Mouse (Mus musculus) CH12F3 (cell line): ENCODE results near the gene Cd84.
"Not testable (repeated sequence)": the region's sequence is repeated elsewhere in the genome, so short reads cannot be mapped to it uniquely, and the experiment has no call there.

Experiments
- in situ Hi-C: fragments of 300-500 bp; cut with MboI; formaldehyde crosslinking; loops from 2 replicates; pipeline ENCODE4 v1.14.3; 2020; ENCODE audit warnings: low sequenced_read_pairs

The Cd84 gene

GRCm38 (mm10) chr1:171839488-171839887 is at the start of gene Cd84:
Gene Cd84 (plus strand): TSS chr1:171839697.
- in situ Hi-C loops, result no loop called here

GRCm38 (mm10) chr1:171791491-171791890 is 48.0 kb upstream of the Cd84 start:
- in situ Hi-C loops, result no loop called here

DNA sequence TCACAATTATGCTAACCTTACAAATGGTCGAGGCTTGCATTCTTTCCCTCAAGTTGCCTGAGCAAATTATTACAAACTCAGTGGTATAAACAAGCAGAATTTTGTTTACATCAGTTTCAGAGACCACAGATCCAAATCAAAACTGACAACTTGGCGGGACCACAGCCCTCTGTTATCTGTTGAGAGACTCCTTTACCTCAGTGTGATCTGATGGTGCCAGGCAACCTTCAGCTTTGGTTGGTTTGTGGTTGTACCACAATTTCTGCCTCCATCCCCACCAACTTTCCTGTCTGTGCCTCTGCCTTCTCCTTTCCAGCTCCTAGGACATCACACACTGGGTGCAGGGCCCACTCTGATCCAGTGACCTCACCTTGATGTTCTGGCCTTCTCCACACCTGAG is 43.3 kb upstream of the Cd84 start:
- in situ Hi-C loops, result no loop called here

DNA sequence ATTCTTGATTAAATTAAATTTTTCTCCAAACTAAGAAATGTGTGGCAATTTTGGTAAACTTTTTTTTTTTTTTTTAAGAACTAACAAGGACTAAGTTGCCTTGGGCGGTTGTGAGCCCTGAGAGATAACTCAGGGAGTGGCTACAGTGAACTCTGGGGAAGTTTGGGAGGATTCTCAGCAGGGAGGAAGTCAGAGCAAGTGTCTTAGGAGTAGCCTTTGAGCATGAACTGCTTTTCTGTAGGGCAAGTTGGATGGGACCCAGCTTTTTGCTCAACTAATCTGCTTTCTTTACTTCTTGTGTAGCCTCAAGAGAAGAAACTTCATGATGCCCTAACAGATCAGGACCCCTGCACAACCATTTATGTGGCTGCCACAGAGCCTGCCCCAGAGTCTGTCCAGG is 41.7 kb upstream of the Cd84 start:
- in situ Hi-C loops, result no loop called here

DNA sequence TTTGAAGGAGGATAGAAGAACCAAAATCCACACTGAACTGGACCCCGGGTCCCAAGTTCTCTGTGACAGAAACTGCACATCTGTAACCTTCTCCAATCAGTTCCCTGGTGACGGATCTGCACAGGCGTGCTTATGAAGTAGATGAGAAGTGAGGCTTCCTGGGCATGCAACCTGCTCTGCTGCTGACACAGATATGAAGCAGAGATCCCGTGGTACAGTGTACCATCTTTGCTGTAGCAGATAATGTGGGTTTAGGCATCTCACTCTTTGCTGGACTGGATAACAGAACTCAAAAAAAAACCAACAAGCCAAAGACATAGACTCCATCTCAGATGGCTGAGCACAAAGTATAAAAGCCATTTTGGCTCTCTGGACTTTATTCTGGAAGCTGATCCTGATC is 39.8 kb upstream of the Cd84 start:
- in situ Hi-C loops, result no loop called here

GRCm38 (mm10) chr1:171811048-171811447 is 28.4 kb upstream of the Cd84 start:
- in situ Hi-C loops, result not testable (repeated sequence)

DNA sequence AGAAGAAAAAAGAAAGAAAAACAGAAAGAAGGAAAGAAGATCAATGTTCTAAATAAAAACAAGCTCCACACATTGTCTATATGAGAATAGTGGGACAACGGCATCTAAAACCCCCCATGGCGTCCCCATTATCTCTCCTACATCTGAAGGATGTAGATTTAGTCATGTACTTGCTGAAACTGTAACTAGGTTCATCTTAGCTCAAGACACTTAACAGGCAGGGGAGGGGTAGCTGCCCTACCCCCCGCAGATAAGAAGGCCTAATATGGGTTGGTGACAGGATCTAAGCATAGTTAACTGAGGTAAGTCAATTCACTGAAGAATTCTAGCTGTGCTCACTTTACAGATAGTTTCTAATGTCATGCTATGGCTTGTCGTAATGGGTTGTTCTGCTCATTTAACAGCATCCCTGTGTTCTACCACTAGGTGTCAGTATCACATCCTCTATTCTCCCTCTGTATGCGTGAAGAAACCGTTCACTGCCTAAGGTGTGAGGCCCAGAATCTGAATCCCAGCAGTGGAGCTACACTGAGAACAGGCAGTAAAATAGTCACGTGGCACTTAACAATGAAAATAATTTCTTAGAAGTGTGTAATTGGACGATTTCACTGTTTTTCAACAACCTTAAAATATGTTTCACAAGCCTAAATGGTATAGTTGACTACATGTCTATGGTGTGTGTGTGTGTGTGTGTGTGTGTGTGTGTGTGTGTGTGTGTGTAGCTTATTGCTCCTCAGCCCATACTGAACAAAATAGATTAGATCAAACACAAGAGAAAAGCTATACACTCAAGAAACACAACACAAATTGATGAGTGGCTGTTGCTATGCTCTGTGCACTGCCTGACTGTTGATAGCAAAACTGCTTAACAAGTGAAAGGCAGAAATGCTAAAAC is 23.7 kb upstream of the Cd84 start:
- in situ Hi-C loops, result loop anchor here (5.0 kb wide), 1 partner anchor 182 kb away; no protein-coding TSS in a partner anchor

DNA sequence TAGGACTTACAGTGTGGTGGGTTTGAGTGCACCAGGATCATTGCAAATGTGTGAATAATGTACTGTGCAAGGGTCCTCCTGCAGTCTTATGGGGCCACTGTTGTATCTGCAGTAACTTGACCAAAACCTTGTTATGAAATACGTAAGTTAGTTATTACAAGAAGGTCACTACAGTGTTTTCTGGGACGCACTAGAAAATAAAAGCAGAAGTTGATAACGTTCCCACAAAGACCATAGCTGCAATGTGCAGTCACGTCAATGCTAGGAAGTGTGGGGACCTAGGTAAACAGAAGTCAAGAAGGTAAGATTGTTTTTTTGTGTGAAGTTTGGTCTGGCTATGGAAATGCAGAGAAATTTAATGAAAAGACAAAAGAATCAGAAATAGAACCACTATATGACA is 22.5 kb upstream of the Cd84 start:
- in situ Hi-C loops, result loop anchor here (5.0 kb wide), 1 partner anchor 180 kb away; no protein-coding TSS in a partner anchor

GRCm38 (mm10) chr1:171821331-171821730 is 18.2 kb upstream of the Cd84 start:
- in situ Hi-C loops, result no loop called here

- in situ Hi-C loops, result no loop called here
Measured at GRCm38 (mm10) chr1:171825462-171825861, 14.0 kb upstream of the Cd84 start.

GRCm38 (mm10) chr1:171826164-171826563 is 13.3 kb upstream of the Cd84 start:
- in situ Hi-C loops, result no loop called here

DNA sequence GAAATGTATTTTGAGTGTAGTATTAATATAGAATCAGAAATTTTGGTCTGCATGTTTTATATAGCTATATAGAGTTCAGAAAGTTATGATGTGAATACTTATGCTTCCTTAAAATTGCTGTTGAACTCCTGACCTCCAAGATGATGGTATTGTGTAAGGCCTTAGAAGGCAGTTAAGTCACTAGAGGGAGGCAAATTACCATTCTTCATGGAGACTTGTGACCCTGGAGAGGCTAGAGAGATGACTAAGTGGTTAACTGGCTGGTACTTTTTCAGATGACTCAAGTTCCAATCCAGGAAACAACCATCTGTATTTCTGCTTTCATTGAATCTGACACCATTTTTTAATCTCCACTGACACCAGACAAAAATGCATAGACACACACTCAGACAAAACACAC is 11.8 kb upstream of the Cd84 start:
- in situ Hi-C loops, result no loop called here

DNA sequence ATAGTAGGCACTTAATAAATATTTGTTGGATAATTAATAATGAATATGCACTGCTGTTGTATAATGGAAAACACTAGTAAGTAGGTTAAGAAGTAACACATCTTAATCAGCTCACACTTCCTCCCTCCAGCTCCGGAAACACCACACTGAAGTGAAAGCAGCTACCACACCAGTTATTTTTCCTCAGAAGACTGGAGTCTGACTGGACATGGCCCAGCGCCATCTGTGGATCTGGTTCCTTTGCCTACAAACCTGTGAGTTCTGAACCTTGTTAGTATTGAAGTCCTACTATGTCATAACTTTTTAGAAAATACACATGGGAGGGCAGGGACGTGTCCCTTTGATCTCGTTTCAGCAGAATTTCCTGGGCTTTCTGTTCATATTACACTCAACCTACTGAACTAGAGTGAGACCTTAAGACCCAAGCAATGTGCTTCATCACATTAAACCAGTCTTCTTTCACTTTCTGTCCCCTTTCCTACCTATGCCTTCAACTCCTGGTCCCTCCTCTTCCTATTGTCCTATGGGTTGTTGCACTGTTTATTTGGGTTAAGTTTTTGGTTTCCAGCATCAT is 1.0 kb downstream of the Cd84 start:
- in situ Hi-C loops, result no loop called here

DNA sequence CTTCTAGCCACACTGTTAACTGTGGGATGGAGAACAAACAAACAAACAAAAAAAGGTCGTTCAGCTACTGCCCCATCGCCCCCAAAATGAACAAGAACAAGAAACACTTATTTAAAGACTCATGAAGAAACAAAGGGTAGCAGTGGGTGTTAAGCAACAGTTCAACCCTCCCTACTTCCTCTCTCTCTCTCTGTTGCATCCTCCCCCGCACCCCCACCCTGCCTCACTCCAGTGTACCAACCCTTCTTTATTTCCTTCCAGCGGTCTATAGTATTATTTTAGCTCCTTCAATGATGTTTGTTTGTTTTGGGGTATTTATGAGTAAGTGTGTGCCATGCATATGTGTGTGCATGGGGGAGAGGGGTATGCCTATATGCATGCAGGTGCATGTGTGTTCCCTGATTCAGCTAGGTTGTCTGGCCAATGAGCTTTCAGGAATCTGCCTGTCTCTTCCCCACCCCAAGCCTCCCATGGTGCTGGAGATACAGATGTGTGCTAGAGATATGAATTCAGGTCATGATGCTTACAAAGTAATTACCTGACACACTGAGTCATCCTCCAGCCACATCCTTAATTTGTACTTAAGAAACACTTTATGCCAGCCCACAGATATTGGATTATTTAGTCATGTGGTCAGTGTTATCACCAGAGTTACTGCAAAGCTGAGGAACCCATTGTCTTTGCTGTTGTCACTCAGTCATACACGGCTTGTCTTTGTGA is 5.7 kb downstream of the Cd84 start:
- in situ Hi-C loops, result no loop called here

DNA sequence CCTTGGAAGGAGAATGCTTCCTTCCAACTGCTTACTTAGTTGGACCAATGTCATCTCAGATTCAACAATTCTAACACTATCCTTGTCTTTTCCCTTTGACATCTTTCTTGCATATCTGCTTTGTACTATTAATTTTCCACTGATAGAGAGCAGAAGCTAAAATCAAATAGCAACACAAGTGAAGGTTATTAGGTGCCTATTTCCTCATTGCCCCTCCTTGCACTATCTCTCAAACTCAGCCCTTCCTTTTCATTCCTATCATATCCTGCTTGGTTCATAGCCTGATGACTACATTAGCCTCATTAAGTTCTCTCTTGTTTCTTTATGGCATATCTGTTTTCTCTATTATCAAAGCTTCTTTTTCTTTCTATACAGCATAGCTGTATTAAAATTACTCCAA is 8.7 kb downstream of the Cd84 start:
- in situ Hi-C loops, result no loop called here

GRCm38 (mm10) chr1:171848757-171849156 is 9.3 kb downstream of the Cd84 start:
- in situ Hi-C loops, result no loop called here

DNA sequence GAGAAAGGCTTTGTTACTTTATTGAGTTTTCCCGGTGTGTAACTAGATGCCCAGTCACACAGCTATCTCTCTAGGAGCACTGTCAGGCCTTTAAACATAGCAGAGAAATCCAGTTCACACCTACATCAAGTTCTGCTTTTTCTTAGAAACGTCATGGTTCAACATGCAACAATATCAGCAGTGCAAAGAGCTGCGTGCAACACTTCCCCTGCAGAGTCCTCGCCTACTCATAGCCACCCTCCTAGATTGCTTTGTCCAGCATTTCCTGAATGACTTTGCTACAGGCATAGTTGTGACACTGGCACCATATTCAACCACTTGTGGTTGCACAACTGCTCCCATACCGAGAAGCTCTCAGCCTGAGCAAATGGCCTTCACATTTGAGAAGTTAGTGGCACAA is 10.0 kb downstream of the Cd84 start:
- in situ Hi-C loops, result no loop called here

- in situ Hi-C loops, result no loop called here
Measured at GRCm38 (mm10) chr1:171865467-171865866, 26.0 kb downstream of the Cd84 start.

DNA sequence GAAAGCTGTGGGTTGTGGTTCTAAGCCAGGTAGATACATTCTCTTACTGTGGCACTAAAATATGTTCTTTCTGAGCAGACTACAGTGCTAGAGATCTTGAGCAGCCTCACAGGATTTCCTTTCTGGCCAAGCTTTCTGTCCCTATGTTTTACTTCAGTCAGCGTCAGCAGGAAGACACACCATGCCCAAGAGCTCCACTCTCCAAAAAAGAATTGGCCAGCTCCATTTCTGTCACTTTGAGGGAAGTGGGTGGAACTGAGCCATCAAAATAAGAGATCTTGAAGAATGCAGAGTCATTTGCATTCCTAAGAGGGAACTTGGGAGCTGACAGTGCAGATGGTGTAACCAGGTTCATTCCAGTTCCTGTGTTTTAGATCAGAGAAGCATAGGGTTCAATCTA is 47.5 kb downstream of the Cd84 start:
- in situ Hi-C loops, result no loop called here

- in situ Hi-C loops, result not testable (repeated sequence)
Measured at GRCm38 (mm10) chr1:171895364-171895763, 55.9 kb downstream of the Cd84 start, which contains the start of gene Gm10521. Gene Gm10521 (plus strand): TSS chr1:171895664.

GRCm38 (mm10) chr1:171904011-171904410 is 64.5 kb downstream of the Cd84 start:
- in situ Hi-C loops, result no loop called here
